Mouse (Mus musculus) left cerebral cortex, adult 8-10 months (tissue): ENCODE measurements around the gene Zfp266. TPM values are rescaled to one million over a fixed set of nuclear protein-coding genes. Genes with fewer than 3 reads are reported as not detected.

Experiments used
- DNase-seq, 2 experiments: peaks; one replicate each; pipeline ENCODE4 v3.0.0; 2022; ENCODE audit warnings: low spot score in 2 of 2
- total RNA-seq, 4 experiments: library from RNA; stranded (reverse); gene quantifications; 2 replicates each; pipeline ENCODE4 v1.2.4; 2022

The Zfp266 gene
- total RNA-seq, 4 experiments from 2014 or later = 38.8 to 52.8 (median 43.8) TPM

DNA sequence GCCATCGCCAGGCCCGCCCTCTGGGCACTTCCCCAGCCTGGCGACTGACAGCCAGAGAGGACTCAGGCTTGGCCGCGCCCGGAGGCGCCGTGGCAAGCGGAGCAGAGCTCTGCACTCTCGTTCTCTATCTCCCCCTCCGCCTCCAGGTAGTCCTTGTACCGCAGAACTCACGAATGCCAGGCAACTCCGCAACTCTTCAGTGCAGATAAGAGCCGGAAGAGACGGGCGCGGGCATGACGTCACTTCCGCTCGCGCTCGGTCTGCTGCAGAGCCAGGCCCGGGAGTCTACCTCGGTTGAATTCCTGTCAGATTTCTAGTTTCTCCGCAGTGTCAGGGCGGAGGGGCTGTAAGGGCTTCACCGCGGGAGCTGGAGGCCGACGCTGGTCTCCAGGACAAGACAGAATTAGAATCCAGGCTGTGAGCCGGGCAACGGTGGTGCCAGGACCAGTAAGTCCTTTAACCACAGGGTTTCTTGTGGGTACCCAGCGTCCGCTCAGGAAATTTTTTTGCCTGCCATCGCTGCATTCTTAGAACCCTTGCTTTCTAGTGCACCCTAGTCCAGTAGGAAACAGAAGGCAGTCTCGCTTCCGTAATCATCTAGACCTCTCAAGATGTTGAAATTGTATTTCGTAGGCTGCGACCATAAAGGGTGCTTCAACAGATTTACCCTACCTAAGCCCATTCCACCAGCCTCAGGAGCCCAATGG, 28.5 kb downstream of the Zfp266 start, which contains the start of gene Zfp426:
Gene Zfp426, minus strand, starts transcription at position 220 of the 707 bp plus-strand sequence.
- peak; percentile 84 to 85 for DNase-seq

DNA sequence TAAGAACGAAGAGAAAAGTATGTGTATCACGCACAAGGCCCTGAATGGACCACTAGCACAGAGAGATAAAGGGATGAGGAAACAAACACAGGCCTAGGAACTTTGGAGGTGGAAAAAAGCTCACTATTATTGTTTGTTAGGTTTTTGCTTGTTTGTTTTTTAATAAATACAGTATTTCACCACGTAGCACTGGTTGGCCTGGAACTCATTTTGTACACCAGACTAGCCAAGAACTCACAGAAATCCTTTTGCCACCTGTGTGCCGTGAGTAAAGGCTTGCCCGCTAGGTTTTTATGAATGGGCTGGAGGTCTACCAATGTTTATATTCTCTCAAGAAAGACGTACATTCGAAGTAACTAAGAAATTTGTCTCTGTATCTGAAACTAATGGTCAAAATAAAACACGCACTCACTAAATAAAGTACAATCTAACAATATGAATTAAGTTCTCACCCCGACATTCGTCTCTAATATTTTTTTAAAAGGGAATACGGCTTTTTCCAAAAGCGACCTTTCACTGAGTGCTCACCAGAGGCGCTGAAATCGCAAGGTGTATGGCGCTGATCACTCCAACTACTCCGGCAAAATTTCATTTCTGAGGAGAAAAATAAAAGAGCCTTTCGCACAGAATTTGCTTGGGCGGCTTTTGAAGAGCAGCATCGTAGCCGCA, 29.2 kb downstream of the Zfp266 start:
- DNase-seq = no peak

DNA sequence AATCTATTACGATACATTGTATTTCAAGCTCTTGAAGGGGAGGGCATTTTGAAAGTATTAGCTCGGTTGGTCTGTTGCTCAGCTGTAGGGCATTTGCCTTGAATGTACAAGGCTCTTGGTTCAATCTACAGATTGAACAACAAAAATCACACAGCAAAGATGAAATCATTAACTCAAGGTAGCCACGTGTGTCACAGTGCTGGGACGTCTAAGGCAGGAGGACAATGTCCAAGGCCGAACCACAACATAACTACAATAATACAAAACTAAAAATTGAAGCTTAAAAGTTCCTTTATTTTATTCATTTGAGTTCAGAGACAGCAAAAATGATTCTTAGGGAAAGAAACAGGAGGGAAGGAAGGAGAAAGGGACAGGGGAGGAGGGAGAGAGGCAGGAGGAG, 31.7 kb downstream of the Zfp266 start:
- no peak for DNase-seq

DNA sequence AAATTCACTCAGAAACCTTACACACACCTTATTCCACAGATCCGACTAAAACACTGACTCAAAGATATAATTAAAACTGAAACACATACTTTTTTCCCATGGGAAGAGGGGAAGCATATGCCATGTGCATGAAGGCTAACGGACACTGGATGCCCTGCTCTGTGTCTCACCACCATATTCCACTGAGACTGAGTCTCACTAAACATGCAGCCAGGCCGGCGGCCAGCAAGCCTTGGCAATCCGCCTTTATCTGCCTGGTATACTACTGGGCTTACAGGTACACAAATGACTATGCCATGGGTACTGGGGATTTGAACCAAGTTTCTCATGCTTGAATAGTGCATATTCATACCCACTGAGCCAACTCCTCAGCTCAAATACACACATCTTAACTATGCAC, 41.8 kb downstream of the Zfp266 start:
- no peak for DNase-seq

DNA sequence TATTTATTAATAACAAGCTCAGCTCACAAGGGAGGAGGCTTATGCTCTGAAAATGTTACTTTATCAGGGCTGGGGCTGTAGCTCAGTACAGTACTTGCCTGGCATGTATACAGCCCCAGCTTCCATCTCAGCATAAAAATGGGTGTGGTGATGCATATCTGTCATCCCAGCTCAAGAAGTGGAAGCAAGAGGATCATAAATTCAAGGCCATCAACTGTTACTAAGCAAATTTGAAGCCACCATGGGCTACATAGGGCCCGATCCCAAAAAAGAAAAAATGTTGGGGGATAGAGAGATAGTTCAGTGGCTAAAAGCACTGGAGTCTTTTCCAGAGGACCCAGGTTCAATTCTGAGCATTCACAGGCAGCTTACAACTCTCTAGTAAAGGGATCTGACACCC, 44.6 kb downstream of the Zfp266 start:
- no peak for DNase-seq

DNA sequence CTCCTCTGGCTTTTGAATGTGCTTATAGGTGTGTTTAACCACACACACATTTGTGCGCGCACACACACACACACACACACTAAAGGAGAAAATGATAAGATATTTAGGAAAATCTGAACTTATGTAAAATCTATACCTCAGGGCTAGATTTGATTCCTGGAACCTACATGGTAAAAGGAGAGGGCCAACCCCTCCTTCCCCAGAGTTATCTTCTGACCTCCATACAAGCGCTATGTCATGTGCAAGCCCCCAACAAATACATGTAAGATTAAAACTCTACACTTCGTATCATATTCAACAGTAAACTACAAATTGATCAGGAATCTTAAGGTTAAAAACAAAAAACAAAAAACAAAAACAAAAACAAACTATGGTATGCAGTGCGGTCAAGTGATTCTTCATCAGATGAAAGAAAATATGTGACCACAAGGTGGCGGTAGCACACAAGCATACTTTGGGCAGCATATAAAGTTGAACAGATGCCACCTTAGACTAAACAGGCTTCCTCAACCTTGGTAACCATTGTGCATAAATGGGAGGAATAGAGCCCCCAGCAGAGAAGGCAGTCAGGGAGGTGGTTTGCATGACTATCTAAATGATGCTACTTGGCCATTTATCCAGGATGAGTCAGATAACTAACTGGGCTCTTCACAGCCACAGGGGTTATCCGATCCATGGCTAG, 54.3 kb downstream of the Zfp266 start:
- no peak for DNase-seq

DNA sequence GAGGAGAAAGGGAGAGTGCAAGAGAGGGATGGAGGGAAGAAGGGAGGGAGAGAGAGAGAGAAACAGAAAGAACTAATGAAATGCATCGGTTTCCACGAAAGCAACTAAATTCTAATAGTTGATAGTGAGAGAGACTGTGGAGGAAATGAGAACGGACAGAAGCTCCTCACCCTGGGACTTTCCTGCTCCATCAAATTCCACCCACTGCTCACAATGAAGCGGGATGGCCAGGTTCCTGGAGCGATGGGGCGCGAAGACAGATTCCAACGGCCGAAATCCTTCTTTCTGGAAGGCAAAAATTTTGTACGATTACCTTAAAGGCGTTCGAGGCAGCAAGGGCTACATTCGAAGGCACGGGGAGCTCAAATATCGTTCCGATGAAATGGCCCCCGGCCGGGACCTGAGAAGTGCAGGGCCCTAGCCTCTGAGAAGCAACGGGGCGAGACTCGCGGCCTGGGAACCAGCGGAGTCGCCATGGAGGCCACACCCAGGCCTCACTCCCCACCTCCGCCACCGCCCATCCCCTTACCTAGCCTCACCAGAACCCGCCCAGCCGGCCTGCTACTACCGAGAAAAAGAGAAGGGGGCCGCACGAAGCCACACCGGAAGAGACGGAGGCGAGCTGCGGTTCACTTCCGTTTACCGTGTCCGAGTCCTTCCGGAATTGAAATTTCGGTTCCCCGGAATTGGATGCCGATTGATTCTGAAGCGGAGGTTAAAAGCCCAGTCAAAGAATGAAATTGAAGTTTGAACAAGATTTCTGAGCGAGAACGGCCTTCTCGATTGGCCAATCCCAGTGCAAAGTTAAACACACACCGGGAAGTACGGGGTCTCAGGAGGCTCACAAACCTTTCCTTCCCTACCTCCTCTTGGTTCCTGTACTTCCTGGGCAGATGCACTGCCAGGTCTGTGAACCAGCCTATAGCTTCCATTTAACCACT, 61.6 kb downstream of the Zfp266 start, which contains the start of gene Zfp26:
Gene Zfp26, minus strand, starts transcription at position 786 of the 941 bp plus-strand sequence.
- peak; percentile 65 to 72 for DNase-seq

DNA sequence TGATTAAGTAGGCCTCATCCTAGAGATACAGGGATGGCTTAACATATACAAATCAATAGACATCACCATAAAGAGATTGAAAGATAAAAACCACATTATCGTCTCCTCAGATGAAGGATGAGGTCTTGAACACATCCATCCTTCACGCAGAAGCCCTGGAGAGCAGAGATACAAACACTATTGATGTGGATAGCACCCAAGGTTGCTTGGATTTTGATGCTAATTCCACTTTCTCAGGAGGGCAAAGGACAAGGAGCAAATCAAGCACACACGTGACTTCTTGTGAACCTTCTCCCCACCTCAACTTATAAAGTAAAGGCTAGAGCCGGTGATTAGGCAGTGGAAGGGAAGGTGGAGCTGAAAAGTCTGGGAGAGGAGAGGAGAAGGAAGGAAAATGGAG, 67.6 kb downstream of the Zfp266 start:
- no peak for DNase-seq

DNA sequence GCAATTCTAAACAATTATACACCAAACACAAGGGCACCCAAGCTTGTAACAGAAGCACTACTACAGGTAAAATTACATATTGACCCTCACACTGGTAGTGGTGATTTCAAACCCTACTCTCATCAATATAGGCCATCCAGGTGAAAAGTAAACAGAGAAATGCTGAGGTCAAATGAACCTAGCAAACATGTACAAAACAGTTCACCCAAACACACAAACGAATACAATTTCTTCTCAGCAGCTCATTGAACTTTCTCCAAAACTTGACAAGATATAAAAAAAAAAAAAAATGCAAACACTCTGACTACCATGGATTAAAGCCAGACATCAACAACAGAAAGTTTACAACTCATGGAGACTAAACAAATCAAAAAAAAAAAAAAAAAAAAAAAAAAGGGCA, 69.7 kb downstream of the Zfp266 start:
- no peak for DNase-seq

Other genes starting within 250 kb of the Zfp266 start
- gene Olfr39, start 239.1 kb downstream of the Zfp266 start, total RNA-seq = not detected
- not detected for gene Olfr873, start 222.9 kb downstream of the Zfp266 start, total RNA-seq
- gene Olfr18, start 185.3 kb downstream of the Zfp266 start, total RNA-seq = not detected
- gene Zfp560, start 136.2 kb downstream of the Zfp266 start, total RNA-seq = 10 to 100 TPM; 10.6 to 13.9 (median 10.8) TPM
- 10 to 100 TPM; 25.2 to 30.1 (median 26.4) TPM for gene Zfp26, start 61.3 kb downstream of the Zfp266 start, total RNA-seq
- gene Zfp426, start 28.7 kb downstream of the Zfp266 start, total RNA-seq = 10 to 100 TPM; 24.8 to 29.0 (median 24.8) TPM
- gene Zfp846, start 59.9 kb upstream of the Zfp266 start, total RNA-seq = 10 to 100 TPM; 16.4 to 21.1 (median 18.7) TPM
- gene Ubl5, start 121.5 kb upstream of the Zfp266 start, total RNA-seq = 100 to 1,000 TPM; 263 to 330 (median 301) TPM
- 10 to 100 TPM; 20.1 to 29.5 (median 26.9) TPM for gene Fbxl12, start 123.3 kb upstream of the Zfp266 start, total RNA-seq
- gene Pin1, start 130.7 kb upstream of the Zfp266 start, total RNA-seq = 10 to 100 TPM; 32.7 to 37.5 (median 35.2) TPM
- 100 to 1,000 TPM; 122 to 129 (median 125) TPM for gene Olfm2, start 224.9 kb upstream of the Zfp266 start, total RNA-seq